Mouse (Mus musculus): ENCODE measurements at regions not wholly inside any gene's neighbourhood (a gene's known extent, or its start where the extent isn't known, plus 50 kb on each side); places are given as distances from the start of the nearest gene placed in this dataset.

DNA sequence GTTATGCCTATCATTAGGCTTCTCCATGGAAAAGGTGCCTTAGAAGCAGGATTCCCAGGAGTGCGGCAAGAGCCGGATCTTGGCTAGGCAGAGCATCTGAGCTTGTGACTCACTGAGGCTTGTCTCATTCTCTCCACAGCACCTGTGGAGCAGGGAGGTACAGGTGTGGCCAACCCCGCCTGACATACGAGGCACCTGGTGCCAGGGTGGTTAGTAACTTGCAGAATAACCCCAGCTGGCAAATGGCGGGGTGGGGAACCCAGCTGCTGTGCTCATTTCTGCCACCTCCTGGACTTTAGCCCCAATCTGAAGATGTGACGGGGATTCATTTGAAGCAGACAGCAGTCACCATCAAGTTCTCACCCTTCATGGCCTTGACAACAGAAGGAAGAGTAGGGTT, 96.2 kb downstream of the Pdgfra start:
- DNase-seq = no peak

GRCm38 (mm10) chr5:75249671-75250070, 97.6 kb downstream of the Pdgfra start:
- no peak for DNase-seq

DNA sequence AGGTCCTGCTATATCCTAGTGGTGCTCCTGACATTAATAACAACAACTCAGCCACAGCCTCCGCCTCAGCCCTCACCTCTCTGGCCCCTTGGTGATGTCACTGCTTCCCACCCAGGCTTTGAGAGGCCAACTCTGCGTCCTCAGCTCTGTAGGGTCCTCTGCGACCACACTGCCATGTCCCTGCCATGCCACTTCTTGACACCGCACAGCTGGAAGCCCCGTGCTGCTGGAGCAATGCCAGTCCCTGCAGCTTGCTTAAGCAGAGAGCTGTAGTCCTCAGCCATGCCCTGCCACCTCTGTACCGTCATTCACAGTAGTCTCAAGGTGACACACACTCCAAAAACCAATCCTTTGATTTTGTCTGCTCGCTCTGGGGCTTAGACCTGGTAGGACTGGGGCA, 101.3 kb downstream of the Pdgfra start:
- no peak for DNase-seq

- no peak for DNase-seq
Measured at GRCm38 (mm10) chr5:75253830-75254229, 101.7 kb downstream of the Pdgfra start.

DNA sequence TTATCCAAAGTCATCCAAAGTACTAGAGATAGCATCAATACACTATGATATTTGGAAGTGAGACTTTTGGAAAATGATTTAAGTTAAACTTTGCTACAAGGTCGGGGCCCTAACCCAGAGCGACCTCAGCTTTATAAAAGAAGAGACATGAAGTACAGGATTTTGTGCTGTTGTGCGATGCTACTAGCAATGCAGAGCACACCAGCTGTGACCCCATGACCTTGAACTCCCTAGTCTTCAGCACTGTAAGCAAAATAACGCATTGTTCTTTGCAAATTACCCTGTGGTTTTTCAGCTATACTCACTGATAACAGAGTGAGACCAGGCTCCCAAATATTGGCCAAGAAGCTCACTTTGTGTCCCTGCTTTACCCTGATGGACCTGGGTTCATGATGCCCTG, 104.1 kb downstream of the Pdgfra start:
- no peak for DNase-seq

DNA sequence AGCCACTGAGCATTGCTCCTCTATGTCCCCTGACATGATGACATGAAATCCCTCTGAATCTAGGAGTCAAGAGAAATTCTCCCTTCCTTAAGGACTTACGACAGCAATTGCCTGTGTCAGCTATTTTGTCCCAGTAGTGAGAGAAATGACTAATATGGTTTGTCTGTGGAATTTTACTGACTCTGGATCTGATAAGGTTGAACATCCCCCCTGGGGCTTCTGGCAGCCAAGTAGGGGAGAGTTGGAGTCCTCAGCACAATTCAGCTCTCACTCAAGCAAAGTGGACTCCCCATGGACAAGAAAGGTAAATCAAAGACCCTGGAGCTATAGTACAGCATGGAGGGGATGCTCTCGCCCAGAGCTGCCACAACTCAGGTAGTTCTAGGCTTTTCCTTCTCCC, 105.0 kb downstream of the Pdgfra start:
- DNase-seq = no peak

GRCm38 (mm10) chr5:75260247-75260646, 108.2 kb downstream of the Pdgfra start:
- no peak for DNase-seq

- no peak for DNase-seq
Measured at GRCm38 (mm10) chr5:75266111-75266676, 114.1 kb downstream of the Pdgfra start.

DNA sequence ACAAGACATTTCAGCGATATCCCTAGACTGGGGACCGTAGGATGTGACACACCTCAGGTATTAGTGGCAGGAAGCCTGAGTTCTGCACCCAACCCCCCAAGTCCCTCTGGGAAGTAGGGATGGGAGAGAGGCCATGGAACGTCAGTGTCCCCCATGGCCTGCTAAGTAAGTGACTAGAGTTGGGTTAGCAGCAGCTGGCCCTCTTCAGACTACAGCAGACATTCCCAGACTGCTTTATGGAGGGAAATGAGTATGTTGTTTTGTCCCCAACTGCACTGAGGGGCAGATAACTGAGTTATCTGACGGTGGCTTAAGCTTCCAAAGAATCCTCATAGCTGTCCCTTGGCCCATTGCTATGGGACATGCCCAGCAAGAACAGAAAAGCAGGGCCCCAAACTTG, 114.8 kb downstream of the Pdgfra start:
- no peak for DNase-seq

- no peak for DNase-seq
Measured at GRCm38 (mm10) chr5:75267766-75268165, 115.7 kb downstream of the Pdgfra start.

- DNase-seq = no peak
Measured at GRCm38 (mm10) chr5:75278041-75278440, 125.9 kb downstream of the Pdgfra start.

GRCm38 (mm10) chr5:75279561-75280171, 127.6 kb downstream of the Pdgfra start:
- DNase-seq = no peak

GRCm38 (mm10) chr5:75280698-75281097, 128.6 kb downstream of the Pdgfra start:
- DNase-seq = no peak

DNA sequence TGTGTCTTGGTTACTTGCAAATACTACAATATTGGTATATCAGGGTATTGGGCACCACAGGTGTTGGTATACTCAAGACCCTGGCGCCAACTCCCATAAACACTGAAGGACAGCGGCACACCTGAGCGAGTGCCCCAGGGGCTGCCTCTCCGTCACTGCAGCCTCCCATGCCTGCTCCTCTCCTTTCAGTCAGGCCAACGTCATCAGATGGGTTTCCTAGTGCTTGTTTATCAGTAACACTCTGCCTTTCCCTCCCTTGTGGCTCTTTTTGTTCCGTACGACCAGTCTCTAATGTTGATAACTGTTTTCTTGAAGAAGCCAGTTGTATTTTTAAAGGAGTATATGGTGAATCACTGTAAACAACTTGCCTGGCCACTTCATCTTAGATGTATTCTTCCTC, 129.4 kb downstream of the Pdgfra start:
- no peak for DNase-seq

DNA sequence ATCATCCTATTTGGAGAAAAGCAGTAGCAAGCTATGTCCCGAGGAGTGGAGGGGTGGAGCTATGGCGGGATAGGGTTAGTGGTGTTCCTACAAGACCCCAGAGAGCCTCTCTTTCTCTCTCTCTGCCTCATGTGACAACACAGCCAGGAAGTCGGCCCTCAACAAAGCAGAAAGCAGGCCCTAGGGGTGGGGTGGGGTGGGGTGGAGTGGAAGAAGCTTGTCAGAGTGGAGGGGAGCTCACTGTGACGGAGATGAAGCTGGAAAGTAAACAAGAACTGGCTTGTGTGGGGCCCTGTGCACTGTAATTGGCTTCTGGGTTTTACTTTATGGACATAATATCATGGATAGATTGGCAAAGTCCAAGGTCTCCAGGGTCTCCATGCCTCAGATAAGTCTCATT, 130.5 kb downstream of the Pdgfra start:
- DNase-seq = no peak

DNA sequence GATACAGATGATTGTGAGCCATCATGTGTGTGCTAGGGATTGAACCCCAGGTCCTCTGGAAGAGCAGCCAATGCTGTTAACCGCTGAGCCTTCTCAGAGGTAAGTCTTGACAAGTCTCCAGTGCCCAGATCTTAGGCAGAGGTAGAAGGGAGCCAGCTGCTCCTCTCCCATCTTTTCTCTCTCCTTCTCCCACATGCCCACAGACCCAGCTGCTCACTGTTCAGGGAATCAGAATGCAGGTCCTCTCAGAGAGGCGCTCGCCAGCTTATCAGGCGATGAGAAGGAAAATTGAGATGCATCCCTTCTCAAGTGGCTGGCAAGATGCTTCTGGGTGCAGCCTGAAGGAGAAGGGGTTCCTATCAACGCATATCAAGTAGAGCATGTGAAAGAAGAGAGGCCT, 131.7 kb downstream of the Pdgfra start:
- DNase-seq = no peak

DNA sequence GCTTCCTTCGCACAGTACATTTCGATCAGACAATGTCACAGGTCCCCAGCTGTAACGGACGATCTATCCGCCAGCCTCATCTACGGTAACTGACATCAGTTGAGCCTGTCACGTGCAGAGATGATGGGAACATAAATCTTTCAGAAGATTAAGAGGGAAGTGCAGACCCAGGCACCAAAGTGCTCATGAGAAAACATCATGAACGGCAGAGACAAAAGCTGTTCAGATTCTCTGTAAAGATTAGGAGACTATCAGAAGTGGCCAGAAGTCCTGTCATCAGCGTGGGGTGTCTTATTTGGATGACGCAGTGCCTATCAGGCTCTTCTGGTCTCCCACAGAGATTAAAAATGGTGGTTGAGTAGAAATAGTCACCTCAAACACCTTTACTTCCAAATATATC, 133.9 kb downstream of the Pdgfra start:
- DNase-seq = no peak

GRCm38 (mm10) chr5:75295676-75296075, 143.6 kb downstream of the Pdgfra start:
- no peak for DNase-seq

DNA sequence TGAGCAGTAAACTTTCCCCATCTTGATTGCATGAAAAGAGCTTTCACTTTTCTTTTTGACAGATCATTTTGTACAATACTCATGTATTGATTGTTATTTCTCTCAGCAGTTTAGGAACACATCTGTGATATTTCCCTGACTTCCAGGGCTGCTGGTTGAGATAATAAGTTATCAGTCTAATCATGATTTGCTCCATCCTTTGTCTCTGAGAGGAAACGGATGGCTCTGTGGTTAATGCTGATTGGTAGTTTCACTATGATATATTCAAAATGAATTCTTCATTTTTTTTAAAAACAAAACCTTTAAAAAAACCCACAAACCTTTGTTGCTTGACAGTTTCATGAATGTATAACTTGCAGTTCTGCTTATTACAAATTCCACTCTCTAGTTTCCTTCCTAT, 160.8 kb downstream of the Pdgfra start:
- no peak for DNase-seq

GRCm38 (mm10) chr5:75315956-75316355, 163.9 kb downstream of the Pdgfra start:
- DNase-seq = no peak

DNA sequence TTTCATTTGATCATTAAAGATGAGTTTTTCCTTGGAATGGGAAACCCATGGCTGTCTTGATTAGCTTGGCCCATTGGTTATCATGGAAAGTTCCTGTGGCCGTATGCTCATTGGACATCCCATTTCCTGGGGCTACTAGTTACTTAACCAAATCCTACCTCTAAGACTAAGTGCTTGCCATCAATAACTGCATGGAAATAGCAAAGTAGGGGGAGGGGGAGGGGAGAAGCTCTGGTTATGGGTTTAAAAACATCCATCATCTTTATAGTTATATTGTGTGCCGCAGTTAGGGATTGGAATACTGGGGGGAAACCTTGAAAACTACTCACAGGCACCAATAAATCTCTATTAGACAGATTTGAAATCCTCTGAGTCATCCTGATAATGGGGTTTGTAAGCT, 168.4 kb downstream of the Pdgfra start:
- DNase-seq = no peak

DNA sequence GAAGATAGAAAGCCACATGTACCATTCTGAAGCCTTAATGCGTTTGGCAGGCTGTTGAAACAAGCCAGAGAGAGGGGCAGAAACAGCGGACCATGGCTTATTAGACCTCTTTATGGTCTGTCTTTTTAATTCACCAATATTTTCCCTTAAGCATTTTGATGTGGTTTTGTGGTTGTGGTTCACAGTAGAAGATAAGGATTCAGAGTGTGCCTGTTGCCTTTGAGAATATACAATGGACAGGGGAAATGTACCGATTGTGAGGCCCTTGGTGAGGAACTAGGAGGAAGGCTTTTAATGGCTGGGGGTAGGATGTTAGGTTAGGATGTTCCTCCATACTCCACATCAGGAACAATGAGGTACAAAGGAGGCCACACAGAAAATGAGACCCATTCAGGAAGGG, 182.0 kb downstream of the Pdgfra start:
- DNase-seq = no peak

DNA sequence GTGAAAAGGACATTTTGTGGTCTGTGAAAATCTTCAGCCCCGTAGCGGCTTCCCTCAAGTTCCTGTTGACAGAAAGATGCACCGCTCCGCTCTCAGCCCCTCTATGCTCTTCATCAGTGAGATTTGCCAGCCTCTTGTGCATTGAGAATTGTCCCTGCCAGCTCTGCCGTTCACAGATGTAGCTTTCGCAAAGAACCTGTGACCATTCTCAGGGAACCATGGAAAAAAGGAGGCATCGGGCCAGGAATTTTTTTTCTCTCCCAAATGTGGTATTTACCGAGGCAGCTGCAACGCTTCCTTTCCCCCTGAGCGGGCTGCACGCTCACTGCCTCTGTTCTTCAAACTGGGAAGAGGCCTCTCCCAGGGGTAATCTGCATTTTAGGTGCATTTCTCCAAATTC, 184.4 kb downstream of the Pdgfra start:
- DNase-seq = no peak

DNA sequence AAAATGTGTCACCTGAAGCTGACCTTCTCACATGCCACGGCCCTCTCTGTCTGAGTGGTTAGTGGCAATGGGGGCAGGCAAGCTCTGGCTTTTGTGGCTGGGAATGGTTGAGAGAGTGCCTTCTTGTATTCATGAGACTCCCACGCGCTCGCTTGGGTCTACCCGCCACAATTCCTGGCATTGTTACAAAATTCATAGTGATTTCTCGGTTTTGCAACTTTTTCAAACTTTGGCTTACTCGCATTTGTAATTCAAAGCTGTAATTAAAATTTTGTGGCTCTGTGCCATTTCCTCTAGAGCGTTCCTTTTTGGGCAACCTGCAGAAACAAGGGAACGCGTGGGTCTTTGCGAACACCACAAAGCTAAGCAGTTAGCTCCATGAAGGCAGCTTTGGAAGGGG, 186.3 kb downstream of the Pdgfra start:
- no peak for DNase-seq

DNA sequence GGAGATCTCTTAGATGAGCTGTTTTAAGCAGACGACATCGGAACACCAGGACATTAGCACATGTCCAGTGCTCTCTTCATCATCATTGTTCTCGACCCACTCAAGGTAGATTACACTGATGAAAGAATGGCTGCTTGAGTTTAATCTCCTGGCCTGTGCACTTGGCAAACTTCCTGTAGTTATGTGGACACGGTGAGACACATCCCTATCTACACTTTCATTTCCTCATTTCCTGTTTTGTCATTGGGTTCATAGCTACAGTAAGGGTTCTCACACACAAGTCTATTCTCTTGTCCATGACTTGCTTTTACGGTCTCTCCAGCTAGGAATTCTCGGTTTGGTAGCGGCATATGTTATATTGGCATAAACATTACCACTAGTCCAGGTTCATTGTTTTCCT, 190.5 kb downstream of the Pdgfra start:
- DNase-seq = no peak
